Mouse (Mus musculus) hindbrain, postnatal 0 days (tissue): ENCODE measurements at regions not wholly inside any gene's neighbourhood (a gene's known extent, or its start where the extent isn't known, plus 50 kb on each side); places are given as distances from the start of the nearest gene placed in this dataset.

Source experiments
- ATAC-seq: fragments of 200-750 bp; cut with Nextera tagmentation; 2 replicates; pipeline ENCODE4 v1.8.0; 2017; ENCODE audit warnings: mild to moderate bottlenecking, moderate TSS enrichment, moderate library complexity
- DNase-seq: peaks from one replicate; pipeline ENCODE4 v3.0.0-alpha.2; 2015; ENCODE audit warnings: low spot score
- H3K27ac ChIP-seq: fragments of 300-500 bp; sonication (generic); 2 replicates; pipeline ENCODE4 v1.5.1; 2014; ENCODE audit warnings: mild to moderate bottlenecking
- H3K27me3 ChIP-seq: fragments of 300-500 bp; sonication (generic); 2 replicates; pipeline ENCODE4 v1.6.1; 2014; ENCODE audit warnings: low read length, mixed read lengths; ENCODE audit not compliant: insufficient read depth
- H3K36me3 ChIP-seq: fragments of 300-500 bp; sonication (generic); 2 replicates; pipeline ENCODE4 v1.6.1; 2014; ENCODE audit warnings: low read length, mixed read lengths; ENCODE audit not compliant: insufficient read depth
- H3K4me1 ChIP-seq: fragments of 300-500 bp; sonication (generic); 2 replicates; pipeline ENCODE4 v1.6.1; 2014; ENCODE audit warnings: antibody characterized with exemption, low read length, mixed read lengths; ENCODE audit not compliant: insufficient read depth
- H3K4me2 ChIP-seq: fragments of 300-500 bp; sonication (generic); 2 replicates; pipeline ENCODE4 v1.6.1; 2014; ENCODE audit warnings: low read depth, mild to moderate bottlenecking, low read length, moderate library complexity, mixed read lengths
- H3K4me3 ChIP-seq: fragments of 300-500 bp; sonication (generic); 2 replicates; pipeline ENCODE4 v1.5.1; 2014; ENCODE audit warnings: low read length
- H3K9ac ChIP-seq: fragments of 300-500 bp; sonication (generic); replicated peaks from 2 replicates; pipeline ENCODE4 v1.6.1; 2014; ENCODE audit warnings: mild to moderate bottlenecking, low read length, moderate library complexity, mixed read lengths
- H3K9me3 ChIP-seq: fragments of 300-500 bp; sonication (generic); 2 replicates; pipeline ENCODE4 v1.6.1; 2016; ENCODE audit warnings: low read length, mixed read lengths
- CTCF ChIP-seq: IDR thresholded peaks from 2 replicates; pipeline ENCODE4 v1.5.1; 2016; ENCODE audit warnings: antibody characterized with exemption, control low read depth, low read depth
- WGBS: fragments of 180-500 bp; shearing (Covaris S2); extraction: QIAGEN DNeasy Blood & Tissue Kit; methylation state at CpG from one replicate; pipeline ENCODE4 v1.1.7; 2014; 5-methylcytosine and 5-hydroxymethylcytosine counted together

DNA sequence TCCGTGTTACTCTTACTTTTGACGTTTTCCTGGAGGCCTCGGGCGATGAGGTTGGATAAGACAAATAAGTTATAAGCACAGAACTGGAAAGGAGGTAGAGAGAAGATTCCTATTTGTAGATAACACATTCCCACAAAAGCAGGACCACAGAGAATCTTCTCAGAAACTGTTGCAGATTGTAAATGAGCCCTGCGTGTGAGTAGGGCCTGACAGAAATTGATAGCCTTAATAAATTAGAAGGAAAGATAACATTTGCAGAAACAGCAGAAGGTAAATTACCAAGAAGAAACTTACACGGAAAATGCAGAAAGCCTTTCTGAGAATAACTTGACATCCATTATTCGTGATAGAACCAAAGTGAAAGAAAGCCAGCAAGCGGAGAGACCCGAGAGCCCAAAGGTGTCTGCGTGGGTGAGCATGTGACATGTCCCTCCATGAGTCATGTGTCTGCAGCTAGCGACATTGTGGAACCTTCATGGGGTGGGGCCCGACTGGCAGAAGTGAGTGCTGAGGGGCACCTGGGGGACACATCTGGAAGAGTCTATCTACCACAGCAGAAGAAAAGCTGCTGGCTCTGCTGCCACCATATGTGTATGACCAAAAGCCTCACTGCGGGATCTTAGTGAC is 52.5 kb upstream of the Adtrp start:
- no peaks in the 10 kb centered on the region for H3K4me1 ChIP-seq
- DNase-seq (no peak), ATAC-seq (no peak)
- H3K4me3 ChIP-seq, result no peak overlapping the region
- H3K4me2 ChIP-seq, result no peak overlapping the region
- no peak for TF ChIP-seq CTCF
- whole genome bisulfite sequencing, result 86% methylated on average over 13 of the region's 13 CpGs
- H3K27ac ChIP-seq, result no peak overlapping the region
- no peak overlapping the region for H3K9ac ChIP-seq
- no peaks in the 10 kb centered on the region for H3K27me3 ChIP-seq
- H3K9me3 ChIP-seq, result no peaks in the 10 kb centered on the region
- H3K36me3 ChIP-seq, result no peaks in the 10 kb centered on the region

- 86% methylated on average over 7 of the region's 7 CpGs for WGBS
These were observed 51.8 kb upstream of the Adtrp start for GRCm38 (mm10) chr13:41899281-41899680.

GRCm38 (mm10) chr13:41897481-41898317 is 50.2 kb upstream of the Adtrp start:
- no peak overlapping the region for H3K27ac ChIP-seq
- WGBS, result 86% methylated on average over 8 of the region's 8 CpGs

More at GRCm38 (mm10) chr13:41899281-41899680, 51.8 kb upstream of the Adtrp start:
- no peak overlapping the region for H3K4me3 ChIP-seq
- no peak for TF ChIP-seq CTCF
- no peaks in the 10 kb centered on the region for H3K4me1 ChIP-seq
- DNase-seq, result peak; percentile 9
- no peaks in the 10 kb centered on the region for H3K27me3 ChIP-seq
- no peak overlapping the region for H3K27ac ChIP-seq
- no peak overlapping the region for H3K4me2 ChIP-seq
- H3K9ac ChIP-seq, result no peak overlapping the region
- ATAC-seq, result no peak
- H3K9me3 ChIP-seq, result no peaks in the 10 kb centered on the region
- H3K36me3 ChIP-seq, result no peaks in the 10 kb centered on the region

More at GRCm38 (mm10) chr13:41897481-41898317, 50.2 kb upstream of the Adtrp start:
- H3K36me3 ChIP-seq, result no peaks in the 10 kb centered on the region
- TF ChIP-seq CTCF, result no peak
- DNase-seq (no peak), ATAC-seq (no peak)
- H3K4me1 ChIP-seq, result no peaks in the 10 kb centered on the region
- no peaks in the 10 kb centered on the region for H3K9me3 ChIP-seq
- H3K4me2 ChIP-seq, result no peak overlapping the region
- no peak overlapping the region for H3K9ac ChIP-seq
- H3K27me3 ChIP-seq, result no peaks in the 10 kb centered on the region
- H3K4me3 ChIP-seq, result no peak overlapping the region
